Mouse (Mus musculus) testis, adult 2 months (tissue): Measurements from ENCODE around the gene Zbtb16.

Experiments
- CTCF ChIP-seq: fragments of 200-500 bp; IDR thresholded peaks from 2 replicates; pipeline ENCODE4 v1.5.1; 2012; ENCODE audit warnings: low read depth, mild to moderate bottlenecking, inconsistent platforms, low read length, moderate library complexity; ENCODE audit not compliant: control insufficient read depth, insufficient read depth, insufficient replicate concordance
- POLR2A ChIP-seq: fragments of 200-500 bp; IDR thresholded peaks from 2 replicates; pipeline ENCODE4 v1.6.1; 2012; ENCODE audit warnings: low read depth, mild to moderate bottlenecking, inconsistent platforms, low read length, moderate library complexity; ENCODE audit not compliant: control insufficient read depth

DNA sequence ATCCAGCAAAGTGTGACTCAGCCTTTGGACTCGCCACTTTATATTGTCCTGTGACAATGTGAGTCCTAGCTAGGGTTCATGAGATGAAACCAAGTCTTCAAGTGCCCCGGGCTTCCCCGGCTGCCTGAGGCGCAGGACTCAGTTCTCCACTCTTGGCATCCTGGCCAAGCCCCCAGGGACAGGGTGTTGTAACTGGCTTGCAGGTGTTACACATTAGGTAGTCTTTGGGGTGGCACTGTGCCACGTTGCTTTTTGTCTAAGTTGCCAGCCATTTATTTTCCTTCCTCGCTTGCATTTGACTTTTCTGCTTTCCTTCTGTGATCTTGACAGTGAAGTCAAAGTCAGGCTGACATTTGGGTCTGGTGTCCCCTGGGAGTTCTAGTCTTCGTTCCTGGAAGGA, 21.9 kb upstream of the Zbtb16 start:
- TF ChIP-seq CTCF (no peak), POLR2A (no peak)
